Mouse (Mus musculus) layer of hippocampus, adult 18-20 months (tissue): Measurements from ENCODE around the gene Mapk10. TPM values are rescaled to one million over a fixed set of nuclear protein-coding genes. Genes with fewer than 3 reads are reported as not detected.

Source experiments
- DNase-seq, 2 experiments: peaks; one replicate each; pipeline ENCODE4 v3.0.0; 2022; ENCODE audit warnings: low spot score in 2 of 2
- total RNA-seq, 2 experiments: library from RNA; stranded (reverse); gene quantifications; 2 replicates each; pipeline ENCODE4 v1.2.3; 2021

Mapk10 gene
- total RNA-seq, 2 experiments from 2014 or later = 454 to 460 TPM

GRCm38 (mm10) chr5:103072200-103072825, 138.8 kb downstream of the Mapk10 start:
- no peak for DNase-seq

- DNase-seq = no peak
These were observed 140.0 kb downstream of the Mapk10 start for GRCm38 (mm10) chr5:103071006-103071612.

DNA sequence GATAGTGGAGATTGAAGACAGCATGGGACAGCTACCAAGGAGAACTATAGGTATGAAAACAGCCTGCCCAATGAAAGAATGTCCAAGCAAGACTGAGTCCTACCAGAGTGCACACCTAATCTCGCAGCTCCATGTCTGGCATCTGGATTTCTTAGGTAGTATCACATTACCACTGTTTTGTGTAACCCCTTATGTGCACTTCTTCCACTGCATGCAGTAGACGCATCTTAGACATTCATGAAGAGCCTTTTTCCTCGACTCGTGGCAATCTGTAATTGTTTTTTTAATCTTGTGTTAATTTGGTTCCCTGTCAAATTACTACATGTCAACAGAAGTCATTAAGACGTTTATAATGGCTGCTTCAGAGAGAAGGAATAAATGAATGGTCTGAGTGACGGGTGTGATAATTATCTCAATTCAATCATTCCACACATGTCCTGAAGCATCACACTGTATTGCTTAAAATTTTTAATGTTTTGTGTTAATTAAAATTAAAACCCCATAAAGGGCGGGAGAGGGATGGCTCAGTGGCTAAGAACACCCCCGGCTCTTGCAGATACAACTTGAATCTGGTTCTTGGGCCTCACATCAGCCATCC, 160.7 kb downstream of the Mapk10 start:
- no peak for DNase-seq

GRCm38 (mm10) chr5:103048011-103048410, 163.1 kb downstream of the Mapk10 start:
- DNase-seq = no peak

DNA sequence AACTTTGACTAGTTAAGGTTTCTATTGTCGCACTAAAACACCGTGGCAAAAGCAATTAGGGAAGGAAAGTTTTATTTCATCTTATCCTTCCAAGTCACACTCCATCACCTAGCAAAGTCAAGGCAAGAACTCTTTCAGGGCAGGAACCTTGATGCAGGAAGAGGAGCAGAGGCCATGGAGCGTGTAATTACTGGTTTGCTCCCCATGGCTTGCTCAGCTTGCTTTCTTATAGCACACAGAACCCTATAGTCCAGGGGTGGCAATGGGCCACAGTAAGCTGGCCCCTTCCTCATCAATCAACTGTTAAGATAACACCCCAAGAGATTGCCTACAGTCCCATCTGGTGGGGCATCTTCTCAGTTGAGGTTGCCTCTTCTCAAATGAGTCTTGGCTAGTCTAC, 173.4 kb downstream of the Mapk10 start:
- DNase-seq = no peak

DNA sequence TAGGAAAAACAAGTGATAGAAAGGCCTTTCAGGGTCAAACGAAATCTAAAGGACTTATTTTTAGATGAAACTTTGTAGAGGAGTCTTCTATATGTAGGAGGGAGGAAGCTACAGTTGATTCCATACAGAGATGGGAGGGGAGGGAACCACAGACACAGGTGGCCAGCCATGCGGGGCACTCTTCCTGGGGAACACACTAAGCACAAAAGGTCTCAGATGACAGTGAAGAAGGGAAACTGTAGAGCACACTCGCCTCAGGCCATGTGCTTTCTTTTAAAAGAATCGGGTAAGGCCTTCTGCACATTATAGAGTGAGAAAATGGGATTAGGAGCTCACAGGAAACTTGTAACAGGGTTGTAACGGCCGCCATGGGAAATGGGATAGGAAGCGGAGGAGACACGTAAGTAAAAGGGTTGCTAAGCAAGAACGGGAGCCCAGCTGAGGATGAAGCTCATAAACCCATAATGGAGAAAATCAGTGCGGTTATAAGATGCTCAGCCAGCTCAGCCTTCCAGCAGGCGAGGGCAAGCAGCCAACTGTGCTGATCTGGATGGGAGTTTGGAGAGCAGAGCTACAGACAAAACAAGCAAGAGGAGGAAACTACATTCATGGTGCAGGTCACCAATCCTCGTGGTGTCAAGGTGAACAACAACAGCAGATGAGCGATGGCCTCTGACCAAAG, 182.1 kb downstream of the Mapk10 start:
- DNase-seq = peak; percentile 67 to 79

GRCm38 (mm10) chr5:103022504-103023172, 188.5 kb downstream of the Mapk10 start:
- peak; percentile 28 to 51 for DNase-seq

- peak in 1 of 2 experiments; percentile 47 for DNase-seq
These were observed 189.7 kb downstream of the Mapk10 start for GRCm38 (mm10) chr5:103021479-103021878.

DNA sequence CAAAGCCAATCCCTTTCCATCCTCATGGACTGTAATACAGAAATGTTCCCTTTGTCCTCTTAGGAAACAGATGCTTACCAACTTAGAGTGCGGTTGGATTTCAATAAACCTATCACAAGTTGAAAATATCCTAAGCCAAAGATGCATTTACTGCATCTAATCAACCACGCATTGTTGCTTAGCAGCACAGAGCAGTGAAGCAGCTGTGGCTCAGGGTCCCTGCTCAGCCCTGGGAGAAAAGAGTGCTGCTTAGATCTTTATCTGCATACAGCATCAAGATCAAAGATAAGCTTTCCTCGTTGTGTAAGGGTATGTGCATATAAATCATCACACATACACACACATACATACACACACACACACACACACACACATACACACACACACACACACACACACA, 190.2 kb downstream of the Mapk10 start:
- no peak for DNase-seq

- no peak for DNase-seq
These were observed 191.0 kb downstream of the Mapk10 start for GRCm38 (mm10) chr5:103020127-103020526.

GRCm38 (mm10) chr5:103017637-103018036, 193.5 kb downstream of the Mapk10 start:
- DNase-seq = peak in 1 of 2 experiments; percentile 60

GRCm38 (mm10) chr5:103014309-103014708, 196.8 kb downstream of the Mapk10 start:
- DNase-seq = no peak

- peak in 1 of 2 experiments; percentile 59 for DNase-seq
These were observed 202.2 kb downstream of the Mapk10 start for GRCm38 (mm10) chr5:103008894-103009293.

GRCm38 (mm10) chr5:103002116-103002515, 209.0 kb downstream of the Mapk10 start:
- DNase-seq = no peak

DNA sequence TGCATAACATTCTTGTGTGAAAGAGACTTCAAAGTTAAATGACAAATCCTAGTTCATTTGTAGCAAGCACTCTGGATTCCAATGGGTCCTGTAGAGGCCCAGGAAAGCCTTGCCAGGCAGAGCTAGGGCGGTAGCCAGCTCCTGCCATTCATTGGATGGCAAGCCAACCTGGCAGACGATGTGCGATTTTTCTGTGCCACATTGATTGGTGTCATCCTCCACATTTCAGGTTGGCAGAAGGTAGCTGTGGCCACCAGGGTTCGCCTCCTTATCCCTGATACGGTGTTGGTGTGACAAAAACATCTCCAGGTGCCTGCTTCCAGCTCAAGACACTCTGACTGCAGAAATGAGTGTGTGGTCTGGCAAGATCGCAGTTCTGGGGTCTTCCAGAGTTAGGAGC, 210.6 kb downstream of the Mapk10 start:
- DNase-seq = no peak

GRCm38 (mm10) chr5:102998524-102998923, 212.6 kb downstream of the Mapk10 start:
- peak in 1 of 2 experiments; percentile 64 for DNase-seq

GRCm38 (mm10) chr5:102997907-102998306, 213.2 kb downstream of the Mapk10 start:
- peak in 1 of 2 experiments; percentile 73 for DNase-seq

- no peak for DNase-seq
These were observed 214.8 kb downstream of the Mapk10 start for GRCm38 (mm10) chr5:102996331-102996730.

DNA sequence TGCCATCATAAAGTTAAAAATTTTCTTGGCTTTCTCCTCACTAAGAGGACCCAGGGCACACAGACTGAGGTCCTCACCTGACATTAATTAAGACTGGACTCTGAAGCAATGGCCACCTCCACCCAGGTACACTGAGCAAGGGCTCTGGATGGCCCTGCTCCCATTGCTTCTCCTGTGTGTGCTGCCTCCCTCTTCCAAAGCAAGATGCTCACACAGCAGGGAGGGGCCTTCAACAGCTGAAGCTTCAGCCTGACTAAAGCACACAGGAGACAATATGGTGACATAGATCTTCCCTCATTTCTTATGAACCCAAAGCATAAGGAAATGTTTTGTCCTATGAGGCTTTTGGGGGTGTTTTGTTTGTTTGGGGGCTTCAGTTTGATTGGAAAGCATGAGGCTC, 215.2 kb downstream of the Mapk10 start:
- no peak for DNase-seq

GRCm38 (mm10) chr5:102993951-102994350, 217.2 kb downstream of the Mapk10 start:
- no peak for DNase-seq

DNA sequence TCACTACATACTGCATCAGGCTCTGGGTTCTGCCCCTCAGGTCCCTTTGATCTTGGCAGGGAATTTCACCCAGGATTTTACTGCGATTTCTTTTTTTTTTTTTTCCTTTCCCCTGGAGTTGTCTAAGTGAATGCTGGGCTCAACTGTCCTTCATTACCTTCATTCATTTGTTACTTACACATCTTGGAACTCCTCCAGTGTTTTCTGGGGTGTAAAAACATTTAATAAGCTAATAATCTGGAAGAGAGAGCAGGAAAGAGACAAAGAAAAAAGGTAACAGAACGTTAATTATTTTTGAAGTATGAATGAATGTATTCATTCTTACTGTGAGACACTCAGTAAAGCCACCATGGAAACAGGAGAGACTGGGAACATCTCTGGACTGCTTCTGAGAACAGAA, 219.4 kb downstream of the Mapk10 start:
- no peak for DNase-seq
